Mouse (Mus musculus): Measurements from ENCODE around the gene Gm36028.

DNA sequence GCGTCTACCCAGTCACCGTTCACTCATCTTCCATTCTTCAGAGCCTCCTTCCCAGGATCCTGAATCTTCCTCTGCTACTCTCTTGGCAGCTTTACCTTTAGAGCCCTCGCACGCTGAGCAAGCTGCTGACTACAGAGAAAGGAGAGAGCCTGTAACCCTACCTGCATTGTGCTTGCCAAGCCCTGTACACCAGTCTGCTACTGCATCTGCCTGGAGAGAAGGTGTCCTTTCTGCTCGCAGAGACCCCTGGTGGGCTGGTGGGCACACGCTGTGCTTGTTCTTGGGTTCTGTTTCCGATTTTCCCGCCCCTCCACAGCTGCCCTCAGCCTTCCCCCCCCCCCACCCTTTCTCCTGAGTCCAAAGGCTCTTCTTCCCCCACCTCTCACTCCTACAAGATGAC, 53.7 kb downstream of the Gm36028 start:
- no peak for TF ChIP-seq POLR2A (IDR thresholded peaks at IDR 0.05; ENCODE audit: low read depth, low read length)
- no peak for TF ChIP-seq CTCF (IDR thresholded peaks at IDR 0.05; ENCODE audit: extremely low read depth, insufficient read depth, insufficient read length, insufficient replicate concordance)
